Mouse (Mus musculus) c-Kit-negative CD71-positive TER-119-positive erythroid progenitor cells, embryonic 14.5 days (primary cell): Measurements from ENCODE around the gene Mef2d.

Experiments
- DNase-seq: peaks from one replicate; pipeline ENCODE4 v3.0.0-alpha.2; 2013; ENCODE audit warnings: low read depth, low spot score

Mef2d gene

DNA sequence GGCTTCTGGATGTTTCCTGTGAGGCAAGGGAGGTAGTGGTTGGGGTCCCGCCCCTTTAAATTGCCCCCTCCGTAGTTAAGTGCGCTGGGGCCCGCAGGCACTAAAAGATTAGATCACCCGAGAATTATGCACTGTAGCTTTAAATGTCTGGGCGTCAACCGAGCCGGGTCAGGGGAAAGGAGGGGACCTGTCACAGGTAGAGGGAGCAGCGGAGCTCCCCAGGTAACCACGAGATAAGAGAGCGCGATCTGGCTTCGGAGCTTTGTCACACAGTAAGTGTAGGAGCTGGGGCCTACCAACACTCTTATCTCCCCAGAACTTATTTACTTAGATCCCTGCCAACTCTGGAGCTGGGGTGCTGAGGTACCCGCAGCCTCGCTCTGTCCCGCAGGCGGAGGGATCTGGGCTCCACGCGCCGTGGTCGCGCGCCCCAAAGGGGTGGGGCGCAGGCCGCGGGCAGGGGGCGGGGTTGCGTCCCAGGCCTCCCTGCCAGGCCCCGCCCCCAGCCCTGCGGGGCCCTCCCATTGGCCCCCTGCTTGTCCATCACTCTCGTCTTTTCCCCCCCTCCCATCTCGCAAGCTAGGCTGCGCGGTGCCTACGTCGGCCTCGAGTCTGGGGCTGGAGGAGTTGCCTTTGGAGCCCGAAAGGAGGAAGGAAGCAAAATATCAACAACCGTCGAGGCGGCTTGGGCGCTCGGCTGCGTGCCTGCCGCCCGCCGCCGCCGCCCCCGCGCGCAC lies at the start of gene Mef2d:
Gene Mef2d, plus strand, starts transcription at position 586 of the 737 bp plus-strand sequence.
- DNase-seq: peak; percentile 88

- DNase-seq: no peak
Measured at GRCm38 (mm10) chr3:88094126-88094525, 48.0 kb upstream of the Mef2d start.

DNA sequence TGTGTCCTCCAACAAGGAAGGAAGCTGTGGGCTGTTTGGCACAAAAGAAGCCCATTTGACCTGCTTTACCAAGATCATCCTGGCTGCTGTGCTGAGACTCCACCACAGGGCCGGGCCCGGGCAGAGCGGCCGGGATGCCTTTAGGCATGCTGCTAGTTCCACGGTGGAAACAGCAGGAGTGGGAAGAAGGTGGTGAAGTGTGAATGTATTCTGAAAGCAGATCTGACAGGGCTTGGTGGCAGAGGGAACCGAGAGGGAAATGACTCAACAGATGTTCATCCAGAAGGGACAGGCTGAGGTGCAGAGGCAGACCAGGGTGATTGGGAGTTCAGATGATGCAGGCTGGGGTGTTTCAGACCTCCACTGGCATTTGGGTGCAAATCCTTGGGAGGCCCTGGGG lies 44.5 kb upstream of the Mef2d start:
- DNase-seq: no peak

DNA sequence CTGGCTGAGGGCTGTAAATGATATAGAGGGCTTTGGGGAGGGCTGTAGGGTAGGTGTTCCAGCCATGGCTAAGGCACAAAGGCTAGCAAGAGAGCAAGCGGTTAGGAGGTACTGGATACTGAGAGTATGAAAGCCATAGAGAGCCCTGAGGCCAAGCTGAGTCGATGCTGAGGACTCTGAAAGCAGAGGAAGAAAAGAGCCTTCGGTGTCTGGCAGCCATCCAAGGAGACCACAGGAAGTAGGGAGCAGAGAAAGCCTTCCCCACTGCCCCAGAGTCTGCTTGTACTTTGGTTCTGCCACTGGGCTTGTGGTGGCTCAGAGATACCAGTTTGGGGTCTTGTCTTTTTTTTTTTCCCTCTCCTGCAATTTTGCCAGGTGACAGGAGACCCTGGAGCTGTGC lies 41.9 kb upstream of the Mef2d start:
- no peak for DNase-seq

DNA sequence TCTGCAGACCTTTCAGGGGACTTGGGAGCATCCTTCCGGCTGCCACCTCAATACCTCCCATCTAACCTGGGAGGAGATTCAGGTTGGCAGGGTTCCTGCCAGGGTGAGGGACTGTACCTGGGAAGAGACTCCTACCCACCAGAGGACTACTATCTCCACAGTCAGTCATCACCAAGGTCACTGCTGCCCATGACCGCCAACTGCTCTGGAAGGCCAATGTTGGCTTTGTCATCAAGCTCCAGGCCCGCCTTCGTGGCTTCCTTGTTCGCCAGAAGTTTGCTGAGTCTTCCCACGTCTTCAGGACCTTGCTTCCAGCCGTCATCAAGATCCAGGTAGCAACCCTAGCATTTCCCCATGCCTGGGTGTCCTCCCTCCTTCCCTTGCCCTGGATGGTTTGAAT lies 40.4 kb upstream of the Mef2d start:
- no peak for DNase-seq

- DNase-seq: no peak
Measured at GRCm38 (mm10) chr3:88102196-88102595, 40.0 kb upstream of the Mef2d start.

- DNase-seq: no peak
Measured at GRCm38 (mm10) chr3:88102611-88103010, 39.6 kb upstream of the Mef2d start.

DNA sequence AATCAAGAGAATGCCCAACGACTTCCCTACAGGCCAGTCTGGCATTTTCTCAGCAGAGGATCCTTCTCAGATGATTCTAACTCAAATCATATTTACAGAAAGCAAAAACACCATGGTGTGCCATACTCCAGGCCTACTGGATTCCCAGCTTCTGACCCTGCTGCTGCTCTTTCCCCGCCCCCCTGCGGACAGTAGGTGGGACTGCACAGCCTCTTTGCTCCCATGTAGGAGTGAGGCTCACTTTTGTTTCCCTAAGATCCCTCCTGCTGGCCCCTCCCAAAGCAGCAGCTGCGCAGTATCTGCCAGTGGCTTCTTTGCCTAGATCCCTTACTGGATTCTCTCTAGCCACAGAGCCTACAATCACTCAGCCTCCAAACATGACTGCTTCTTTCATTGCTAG lies 36.0 kb upstream of the Mef2d start:
- no peak for DNase-seq

DNA sequence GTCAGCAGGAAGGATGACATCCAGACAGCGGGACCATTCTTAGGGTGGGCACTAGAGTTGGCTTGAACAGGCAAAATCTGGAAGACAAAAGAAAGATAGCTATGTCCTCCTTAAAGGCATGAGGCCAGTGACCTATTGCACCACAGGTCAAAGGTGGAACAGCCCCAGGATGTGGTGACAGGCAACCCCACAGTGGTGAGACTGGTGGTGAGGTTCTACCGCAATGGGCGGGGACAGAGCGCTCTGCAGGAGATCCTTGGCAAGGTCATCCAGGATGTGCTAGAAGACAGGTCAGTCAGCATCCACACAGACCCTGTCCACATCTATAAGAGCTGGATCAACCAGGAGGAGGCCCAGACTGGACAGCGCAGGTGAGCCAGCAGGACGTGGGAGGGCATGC lies 33.0 kb upstream of the Mef2d start:
- DNase-seq: no peak

- DNase-seq: no peak
Measured at GRCm38 (mm10) chr3:88114396-88114795, 27.8 kb upstream of the Mef2d start.

- DNase-seq: no peak
Measured at GRCm38 (mm10) chr3:88120117-88120651, 22.0 kb upstream of the Mef2d start.

- DNase-seq: no peak
Measured at GRCm38 (mm10) chr3:88121164-88122131, 20.7 kb upstream of the Mef2d start.

DNA sequence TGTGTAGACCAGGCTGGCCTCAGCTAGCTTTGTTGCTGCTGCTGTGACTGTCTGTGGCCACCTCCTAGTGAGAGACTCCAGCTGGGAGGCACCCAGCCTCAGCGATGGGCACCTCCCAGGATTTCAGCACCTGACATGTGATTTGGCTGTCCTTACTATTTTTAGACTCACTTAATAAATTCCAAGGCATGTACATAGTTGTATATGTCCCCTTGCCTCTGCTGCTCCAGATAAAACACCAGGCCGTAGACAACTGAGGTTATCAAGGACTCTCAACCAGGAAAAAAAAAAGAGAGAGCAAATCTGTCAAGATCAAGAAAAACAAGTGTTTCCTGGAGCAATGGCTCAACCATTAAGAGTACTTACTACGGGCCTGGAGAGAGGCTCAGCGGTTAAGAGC lies 17.0 kb upstream of the Mef2d start:
- no peak for DNase-seq

GRCm38 (mm10) chr3:88126181-88126580 lies 16.0 kb upstream of the Mef2d start:
- no peak for DNase-seq

DNA sequence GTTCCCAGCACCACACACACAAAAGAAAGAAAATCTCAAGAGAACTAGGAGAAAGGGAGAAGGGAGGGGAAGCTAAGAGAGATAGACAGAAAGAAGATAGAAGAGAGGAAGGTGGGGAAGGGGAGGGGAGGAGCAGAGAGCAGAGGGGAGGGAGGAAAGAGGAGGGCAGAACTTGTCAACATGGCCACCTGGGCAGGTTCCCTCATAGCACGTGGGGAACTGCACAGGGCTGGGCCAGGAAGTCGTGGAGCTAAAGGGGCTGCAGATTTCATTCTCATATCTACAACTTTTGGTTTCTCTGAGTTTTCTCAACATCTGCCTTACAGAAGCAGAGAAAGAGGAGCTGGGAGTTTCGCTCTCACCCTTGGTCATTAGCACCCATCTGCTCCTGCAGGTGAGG lies 14.5 kb upstream of the Mef2d start:
- no peak for DNase-seq

- no peak for DNase-seq
Measured at GRCm38 (mm10) chr3:88128056-88128455, 14.1 kb upstream of the Mef2d start.

DNA sequence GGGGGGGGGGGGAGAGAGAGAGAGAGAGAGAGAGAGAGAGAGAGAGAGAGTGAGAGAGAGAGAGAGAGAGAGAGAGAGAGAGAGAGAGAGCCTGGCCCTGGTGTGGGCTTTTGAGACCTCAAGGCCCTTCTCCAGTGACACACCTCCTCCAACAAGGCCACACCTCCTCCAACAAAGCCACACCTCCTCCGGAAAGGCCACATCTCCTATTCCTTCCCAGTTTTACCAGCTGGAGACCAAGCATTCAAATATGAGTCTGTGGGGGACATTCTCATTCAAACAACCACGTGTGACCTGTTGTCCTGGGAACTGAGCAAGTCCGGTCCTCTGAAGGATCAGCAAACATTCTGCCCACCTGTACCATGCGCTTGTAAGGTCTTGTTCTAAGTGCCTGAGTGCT lies 13.2 kb upstream of the Mef2d start:
- DNase-seq: no peak

- no peak for DNase-seq
Measured at GRCm38 (mm10) chr3:88131071-88131470, 11.1 kb upstream of the Mef2d start.

DNA sequence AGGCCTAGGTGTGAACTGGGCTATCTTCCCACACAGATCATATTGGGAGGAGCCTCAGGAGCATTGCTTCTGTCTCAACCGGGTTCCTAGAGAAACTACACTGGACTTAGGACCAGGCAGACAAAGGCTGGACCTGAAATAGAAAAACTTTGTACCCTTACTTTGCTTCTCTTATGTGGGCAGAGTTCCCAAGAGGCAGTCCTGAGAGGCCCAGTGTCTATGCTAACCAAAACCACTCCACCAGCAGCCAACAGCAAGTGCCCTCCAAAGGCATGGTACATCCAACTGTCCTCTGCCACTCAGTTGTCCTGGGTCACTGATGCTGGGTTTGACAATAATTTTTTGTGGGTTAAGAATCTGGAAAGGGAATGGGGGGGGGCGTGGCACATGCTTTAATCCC lies 9.7 kb upstream of the Mef2d start:
- DNase-seq: no peak

- no peak for DNase-seq
Measured at GRCm38 (mm10) chr3:88133187-88133771, 8.9 kb upstream of the Mef2d start.

DNA sequence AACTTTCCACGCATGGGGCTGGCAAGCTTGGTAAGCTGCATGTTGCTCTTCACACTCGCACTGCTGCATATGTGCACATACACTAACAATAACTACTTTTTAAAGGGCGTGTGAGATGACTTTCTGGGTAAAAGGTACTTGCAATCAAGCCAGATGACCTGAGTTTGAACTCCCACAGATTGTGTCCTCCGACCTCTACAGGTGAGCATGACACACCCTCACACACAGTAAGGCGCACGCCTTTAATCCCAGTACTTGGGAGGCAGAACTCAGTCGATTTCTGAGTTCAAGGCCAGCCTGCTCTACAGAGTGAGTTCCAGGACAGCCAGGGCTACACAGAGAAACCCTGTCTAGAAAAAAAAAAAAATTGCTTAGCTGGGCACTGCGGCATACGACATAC lies 5.8 kb upstream of the Mef2d start:
- no peak for DNase-seq

DNA sequence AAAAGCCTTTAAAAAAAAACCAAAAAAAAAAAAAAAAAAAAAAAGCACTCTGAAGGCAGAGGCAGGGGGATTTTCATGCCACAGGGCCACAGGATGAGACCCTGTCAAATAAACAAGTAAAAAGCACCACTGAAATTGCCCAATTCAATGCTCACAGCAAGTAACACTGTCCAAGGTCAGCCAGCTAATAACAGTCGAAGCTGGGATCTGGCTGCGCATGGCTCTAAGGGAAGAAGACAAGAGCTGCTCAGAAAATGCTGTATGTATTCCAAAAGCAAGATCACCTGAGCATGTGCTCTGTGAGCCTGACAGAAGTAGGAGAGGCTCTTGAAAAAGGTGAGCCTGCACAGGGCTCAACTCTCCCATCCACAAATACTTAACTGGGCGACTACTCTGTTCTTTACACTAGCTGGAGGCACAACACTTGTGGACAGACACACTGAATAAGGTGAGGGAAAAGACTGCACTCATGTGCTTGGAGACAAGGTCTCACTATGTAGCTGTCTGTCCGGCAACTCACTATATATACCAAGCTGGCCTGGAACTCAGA lies 5.2 kb upstream of the Mef2d start:
- DNase-seq: no peak
